ENCODE assay signal across 12 mouse cellular contexts in the genomic region with DNA sequence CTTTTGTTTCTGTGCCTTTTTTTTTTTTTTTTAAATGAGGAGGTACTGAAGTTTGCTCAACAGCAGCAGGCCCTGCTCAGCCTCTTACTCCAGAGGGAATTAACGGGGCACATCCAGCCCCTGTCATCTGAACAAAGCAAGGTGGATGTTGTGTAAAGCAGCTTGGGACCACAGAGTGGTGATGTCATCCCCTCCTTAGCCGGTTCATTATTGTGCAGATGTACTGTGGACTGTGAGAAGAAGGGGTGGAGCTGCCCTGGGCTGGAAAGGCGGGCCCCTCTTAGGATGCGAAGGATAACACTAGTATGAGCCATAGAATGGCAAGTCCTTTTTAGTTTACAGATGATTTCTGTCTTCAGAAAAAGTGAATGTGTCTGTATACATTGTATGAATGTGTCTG. TPM values are rescaled to one million over a fixed set of nuclear protein-coding genes. Genes with fewer than 3 reads are reported as not detected.
DNase-seq lines count a peak whose midpoint lies in the region; ATAC-seq and TF ChIP-seq lines count a peak whose summit lies in the region.
"Had no signal": no experiment of that assay in that cellular context is flagged by ENCODE, and none has a peak within 500 bp of the region (broad histone marks: within the 10 kb centered on the region; RNA-seq: fewer than 3 reads in every experiment).

No protein-coding gene starts in this region.

- WGBS in embryonic facial prominence, embryonic 14.5 days = 29% methylated on average over 4 of the region's 4 CpGs
- WGBS in hindbrain, embryonic 16.5 days = 14% methylated on average over 4 of the region's 4 CpGs
- WGBS in stomach, embryonic 15.5 days = 32% methylated on average over 4 of the region's 4 CpGs
- 67% methylated on average over 4 of the region's 4 CpGs for WGBS in thymus, adult 2 months

- no peak overlapping the region for H3K27ac ChIP-seq in embryonic facial prominence, embryonic 14.5 days (replicated peaks; ENCODE audit: low read depth, low read length)
- no peak overlapping the region for H3K27ac ChIP-seq in hindbrain, embryonic 16.5 days (ENCODE audit: low read depth, low read length)
- no peak overlapping the region for H3K27ac ChIP-seq in stomach, embryonic 15.5 days
- H3K27ac ChIP-seq in thymus, adult 2 months (ENCODE audit: control insufficient read depth, insufficient read depth, low read length) = no peak overlapping the region
- H3K27ac ChIP-seq: embryonic facial prominence, embryonic 13.5 days; heart, adult 2 months; limb, embryonic 12.5 days had no signal

- no peak for TF ChIP-seq POLR2A in thymus, adult 2 months (IDR thresholded peaks at IDR 0.05; ENCODE audit: control insufficient read depth, extremely low read depth, insufficient read depth, low read length, poor library complexity)

- H3K4me3 ChIP-seq in embryonic facial prominence, embryonic 14.5 days (ENCODE audit: low read depth, low read length) = no peak overlapping the region
- H3K4me3 ChIP-seq in hindbrain, embryonic 16.5 days (ENCODE audit: low read length) = no peak overlapping the region
- no peak overlapping the region for H3K4me3 ChIP-seq in stomach, embryonic 15.5 days (replicated peaks)
- H3K4me3 ChIP-seq in thymus, adult 2 months (ENCODE audit: control insufficient read depth, insufficient read depth, low read length) = no peak overlapping the region
- H3K4me3 ChIP-seq: embryonic facial prominence, embryonic 13.5 days; heart, adult 2 months; limb, embryonic 12.5 days had no signal

- H3K27me3 ChIP-seq in embryonic facial prominence, embryonic 14.5 days (replicated peaks; ENCODE audit: control insufficient read depth, insufficient read depth, low read length) = no peaks in the 10 kb centered on the region
- H3K27me3 ChIP-seq in hindbrain, embryonic 16.5 days (replicated peaks; ENCODE audit: control insufficient read depth, insufficient read depth, low read length) = no peaks in the 10 kb centered on the region
- no peaks in the 10 kb centered on the region for H3K27me3 ChIP-seq in stomach, embryonic 15.5 days (replicated peaks)
- H3K27me3 ChIP-seq in thymus, adult 2 months (ENCODE audit: control insufficient read depth, insufficient read depth, low read length) = no peaks in the 10 kb centered on the region
- H3K27me3 ChIP-seq: embryonic facial prominence, embryonic 13.5 days; limb, embryonic 12.5 days had no signal

- H3K4me2 ChIP-seq in embryonic facial prominence, embryonic 14.5 days (ENCODE audit: low read depth, low read length) = no peak overlapping the region
- no peak overlapping the region; the same call in 1 of the 2 replicates for H3K4me2 ChIP-seq in hindbrain, embryonic 16.5 days (ENCODE audit: low read length)
- no peak overlapping the region for H3K4me2 ChIP-seq in stomach, embryonic 15.5 days
- H3K4me2 ChIP-seq: embryonic facial prominence, embryonic 13.5 days; limb, embryonic 12.5 days had no signal

- H3K36me3 ChIP-seq in embryonic facial prominence, embryonic 14.5 days (ENCODE audit: control insufficient read depth, insufficient read depth, low read length) = no peaks in the 10 kb centered on the region
- H3K36me3 ChIP-seq in hindbrain, embryonic 16.5 days (ENCODE audit: control insufficient read depth, insufficient read depth, low read length) = no peaks in the 10 kb centered on the region
- no peaks in the 10 kb centered on the region for H3K36me3 ChIP-seq in stomach, embryonic 15.5 days
- H3K36me3 ChIP-seq in thymus, adult 2 months (ENCODE audit: control insufficient read depth, insufficient read depth, low read length) = no peaks in the 10 kb centered on the region
- H3K36me3 ChIP-seq: embryonic facial prominence, embryonic 13.5 days; limb, embryonic 12.5 days had no signal

- peak; percentile 86 for ATAC-seq in embryonic facial prominence, embryonic 14.5 days (ENCODE audit: low read depth)
- peak; percentile 71; the same call in 1 of the 2 replicates for ATAC-seq in hindbrain, embryonic 16.5 days
- ATAC-seq in stomach, embryonic 15.5 days (ENCODE audit: insufficient read depth, low FRiP score, low read depth) = 0 out of 2 replicates have a peak, but pooled peaks have one; percentile 35

- H3K9ac ChIP-seq in embryonic facial prominence, embryonic 14.5 days (ENCODE audit: low read depth, low read length) = no peak overlapping the region
- H3K9ac ChIP-seq in hindbrain, embryonic 16.5 days (ENCODE audit: low read depth, low read length) = no peak overlapping the region
- H3K9ac ChIP-seq in stomach, embryonic 15.5 days = no peak overlapping the region
- H3K9ac ChIP-seq: embryonic facial prominence, embryonic 13.5 days; limb, embryonic 12.5 days had no signal

- peak; percentile 33 for DNase-seq in lung, postnatal 10 days
- DNase-seq in lung, postnatal 25 days (ENCODE audit: low spot score) = no peak
- peak; percentile 36 for DNase-seq in embryonic facial prominence, embryonic 14.5 days (ENCODE audit: low spot score)
- DNase-seq in urinary bladder, postnatal 4 days (ENCODE audit: low spot score in 2 of 2) = no peak
- DNase-seq in thymus, adult 2 months = no peak
- DNase-seq in kidney, postnatal 4 days = no peak
- DNase-seq: kidney, postnatal 10 days had no signal

- H3K4me1 ChIP-seq in embryonic facial prominence, embryonic 14.5 days (ENCODE audit: control insufficient read depth, insufficient read depth, low read length) = no peaks in the 10 kb centered on the region
- no peaks in the 10 kb centered on the region; the same call in 1 of the 2 replicates for H3K4me1 ChIP-seq in hindbrain, embryonic 16.5 days (ENCODE audit: control insufficient read depth, insufficient read depth, low read depth, low read length)
- no peaks in the 10 kb centered on the region for H3K4me1 ChIP-seq in stomach, embryonic 15.5 days
- H3K4me1 ChIP-seq in thymus, adult 2 months (replicated peaks; ENCODE audit: control insufficient read depth, insufficient read depth, low read length) = no peaks in the 10 kb centered on the region
- H3K4me1 ChIP-seq: embryonic facial prominence, embryonic 13.5 days; limb, embryonic 12.5 days had no signal

- no peak for TF ChIP-seq CTCF in thymus, adult 2 months (IDR thresholded peaks at IDR 0.05; ENCODE audit: borderline replicate concordance, control insufficient read depth, extremely low read depth, insufficient read depth, low read length, poor library complexity)

- H3K9me3 ChIP-seq in embryonic facial prominence, embryonic 14.5 days (ENCODE audit: control insufficient read depth, low read length) = no peaks in the 10 kb centered on the region
- no peaks in the 10 kb centered on the region for H3K9me3 ChIP-seq in hindbrain, embryonic 16.5 days (ENCODE audit: control insufficient read depth, low read length)
- H3K9me3 ChIP-seq in stomach, embryonic 15.5 days = no peaks in the 10 kb centered on the region
- H3K9me3 ChIP-seq: embryonic facial prominence, embryonic 13.5 days; limb, embryonic 12.5 days had no signal

RNA-seq across cellular contexts. Expression of a gene that starts 37.6 kb away (rescaled TPM):
- polyA plus RNA-seq in embryonic facial prominence, embryonic 14.5 days (2014; fragmentation: Nextera tagmentation; extraction: Ambion mirVana) = 69.4 and 74.4 TPM in 2 replicates
- 122 and 127 TPM in 2 replicates for polyA plus RNA-seq in hindbrain, embryonic 16.5 days (2015; fragmentation: Nextera tagmentation; extraction: Ambion mirVana)
- 74.1 and 74.7 TPM in 2 replicates for polyA plus RNA-seq in stomach, embryonic 15.5 days (2015; fragmentation: Nextera tagmentation; extraction: Ambion mirVana)
- polyA plus RNA-seq in thymus, adult 2 months (2012; rRNA removed) = 50.5 and 64.3 TPM in 2 replicates

Comparison
In these comparisons a context has a peak if more than half of its experiments do, and no peak if none do; other contexts are left out.
1. DNase-seq: peak in lung, postnatal 10 days (single experiment) and embryonic facial prominence, embryonic 14.5 days (single experiment); none in lung, postnatal 25 days (single experiment), urinary bladder, postnatal 4 days (0 of 2), thymus, adult 2 months (single experiment) and kidney, postnatal 4 days (0 of 2).
2. ATAC-seq: peak in every context shown above with its lines; median percentile 86 in embryonic facial prominence, embryonic 14.5 days; 71 in hindbrain, embryonic 16.5 days; 35 in stomach, embryonic 15.5 days.